Mouse (Mus musculus) intestine, embryonic 14.5 days (tissue): Measurements from ENCODE around the gene Fam240b. TPM values are rescaled to one million over a fixed set of nuclear protein-coding genes. Genes with fewer than 3 reads are reported as not detected.
"Not testable (repeated sequence)": the region's sequence is repeated elsewhere in the genome, so short reads cannot be mapped to it uniquely, and the experiment has no call there.

ENCODE experiments used
- ATAC-seq: fragments of 200-750 bp; cut with Nextera tagmentation; replicated peaks from 2 replicates; pipeline ENCODE4 v1.8.0; 2017; ENCODE audit warnings: low read depth, moderate number of reproducible peaks, moderate TSS enrichment, moderate library complexity; ENCODE audit not compliant: low FRiP score, low TSS enrichment
- DNase-seq: peaks from one replicate; pipeline ENCODE4 v3.0.0-alpha.2; 2018; ENCODE audit warnings: low spot score
- H3K27ac ChIP-seq: fragments of 300-500 bp; sonication (generic); 2 replicates; pipeline ENCODE4 v1.5.1; 2014; ENCODE audit warnings: low read depth, mild to moderate bottlenecking, control low read depth
- H3K27me3 ChIP-seq: fragments of 300-500 bp; sonication (generic); replicated peaks from 2 replicates; pipeline ENCODE4 v1.6.1; 2014; ENCODE audit warnings: low read length, control low read depth; ENCODE audit not compliant: control insufficient read depth, insufficient read depth
- H3K36me3 ChIP-seq: fragments of 300-500 bp; sonication (generic); 2 replicates; pipeline ENCODE4 v1.6.1; 2014; ENCODE audit warnings: low read length, control low read depth; ENCODE audit not compliant: control insufficient read depth, insufficient read depth
- H3K4me1 ChIP-seq: fragments of 300-500 bp; sonication (generic); replicated peaks from 2 replicates; pipeline ENCODE4 v1.6.1; 2014; ENCODE audit warnings: low read length, control low read depth, mixed read lengths; ENCODE audit not compliant: control insufficient read depth, insufficient read depth
- H3K4me2 ChIP-seq: fragments of 300-500 bp; sonication (generic); 2 replicates; pipeline ENCODE4 v1.6.1; 2014; ENCODE audit warnings: low read length
- H3K4me3 ChIP-seq: fragments of 300-500 bp; sonication (generic); 2 replicates; pipeline ENCODE4 v1.5.1; 2014; ENCODE audit warnings: low read depth, low read length, control low read depth, mixed read lengths
- H3K9ac ChIP-seq: fragments of 300-500 bp; sonication (generic); 2 replicates; pipeline ENCODE4 v1.6.1; 2014; ENCODE audit warnings: mild to moderate bottlenecking, low read length
- H3K9me3 ChIP-seq: fragments of 300-500 bp; sonication (generic); 2 replicates; pipeline ENCODE4 v1.6.1; 2016; ENCODE audit warnings: low read length, control low read depth; ENCODE audit not compliant: control insufficient read depth
- WGBS: fragments of 180-500 bp; shearing (Covaris S2); extraction: QIAGEN DNeasy Blood & Tissue Kit; methylation state at CpG from one replicate; pipeline ENCODE4 v1.1.7; 2014; 5-methylcytosine and 5-hydroxymethylcytosine counted together
- polyA plus RNA-seq: library from polyadenylated mRNA; unstranded; fragments of >200 nt; fragmentation: Nextera tagmentation; extraction: Ambion mirVana; gene quantifications from 2 replicates; pipeline ENCODE4 v1.2.1, GENCODE M21; 2014

Fam240b gene
- polyA plus RNA-seq, 1 experiment from 2014 or later = not detected

DNA sequence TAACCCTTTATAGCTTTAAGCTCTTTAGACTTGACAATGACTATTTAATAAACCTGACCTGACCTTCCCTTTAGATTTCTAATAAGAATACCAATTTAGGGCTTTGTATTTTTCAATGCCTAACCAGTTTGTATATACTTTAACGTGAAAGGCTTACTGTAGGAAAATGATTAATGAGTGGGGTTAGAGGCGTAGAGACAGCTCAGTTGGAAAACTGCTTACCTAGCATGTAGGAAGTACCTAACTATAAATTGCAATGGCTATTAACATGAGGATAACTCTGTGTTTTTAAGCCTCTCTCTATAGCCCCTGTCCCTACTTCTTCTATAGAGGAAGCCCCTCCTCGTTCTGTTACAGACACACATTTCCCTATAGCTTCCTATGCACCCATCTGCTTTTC is 17.6 kb downstream of the Fam240b start:
- no peak overlapping the region for H3K27ac ChIP-seq
- 47% methylated on average over 3 of the region's 3 CpGs for WGBS
- ATAC-seq (no peak), DNase-seq (no peak)
- no peak overlapping the region for H3K9ac ChIP-seq
- H3K27me3 ChIP-seq = no peaks in the 10 kb centered on the region
- no peak overlapping the region for H3K4me2 ChIP-seq
- H3K4me3 ChIP-seq = no peak overlapping the region
- no peaks in the 10 kb centered on the region for H3K4me1 ChIP-seq
- no peaks in the 10 kb centered on the region for H3K9me3 ChIP-seq
- no peaks in the 10 kb centered on the region for H3K36me3 ChIP-seq

- WGBS = 60% methylated on average over 4 of the region's 4 CpGs
- H3K4me1 ChIP-seq = no peaks in the 10 kb centered on the region
- DNase-seq (no peak), ATAC-seq (no peak)
- no peak overlapping the region for H3K9ac ChIP-seq
- no peak overlapping the region for H3K4me2 ChIP-seq
- no peaks in the 10 kb centered on the region for H3K27me3 ChIP-seq
- H3K4me3 ChIP-seq = no peak overlapping the region
- H3K36me3 ChIP-seq = no peaks in the 10 kb centered on the region
- H3K9me3 ChIP-seq = no peaks in the 10 kb centered on the region
- no peak overlapping the region for H3K27ac ChIP-seq
These were observed 19.6 kb downstream of the Fam240b start for GRCm38 (mm10) chr13:64477968-64478367.

GRCm38 (mm10) chr13:64467886-64468285 is 29.7 kb downstream of the Fam240b start:
- peak; percentile 43; the same call in 1 of the 2 replicates for ATAC-seq
- no peaks in the 10 kb centered on the region for H3K4me1 ChIP-seq
- 57% methylated on average over 6 of the region's 6 CpGs for WGBS
- H3K9ac ChIP-seq = no peak overlapping the region
- no peaks in the 10 kb centered on the region for H3K36me3 ChIP-seq
- no peak overlapping the region for H3K4me3 ChIP-seq
- no peaks in the 10 kb centered on the region for H3K9me3 ChIP-seq
- H3K27me3 ChIP-seq = no peaks in the 10 kb centered on the region
- H3K4me2 ChIP-seq = no peak overlapping the region
- no peak overlapping the region for H3K27ac ChIP-seq
- DNase-seq = peak; percentile 61

- WGBS = 76% methylated on average over 9 of the region's 9 CpGs
- Histone ChIP-seq H3K27me3 (no peaks in the 10 kb centered on the region), H3K27ac (no peak overlapping the region), H3K9ac (no peak overlapping the region), H3K4me3 (no peak overlapping the region), H3K4me2 (no peak overlapping the region), H3K9me3 (no peaks in the 10 kb centered on the region), H3K4me1 (no peaks in the 10 kb centered on the region), H3K36me3 (no peaks in the 10 kb centered on the region)
- no peak for ATAC-seq
- no peak for DNase-seq
These were observed 32.4 kb downstream of the Fam240b start for GRCm38 (mm10) chr13:64465166-64465565.

GRCm38 (mm10) chr13:64462581-64462980 is 35.0 kb downstream of the Fam240b start:
- 82% methylated on average over 2 of the region's 2 CpGs for WGBS
- ATAC-seq (no peak), DNase-seq (no peak)
- no peak overlapping the region for H3K4me2 ChIP-seq
- H3K9ac ChIP-seq = no peak overlapping the region
- no peaks in the 10 kb centered on the region for H3K4me1 ChIP-seq
- H3K27ac ChIP-seq = no peak overlapping the region
- H3K27me3 ChIP-seq = no peaks in the 10 kb centered on the region
- no peak overlapping the region for H3K4me3 ChIP-seq
- no peaks in the 10 kb centered on the region for H3K36me3 ChIP-seq
- H3K9me3 ChIP-seq = no peaks in the 10 kb centered on the region

- DNase-seq = no peak
- no peak overlapping the region for H3K4me3 ChIP-seq
These were observed 39.4 kb downstream of the Fam240b start for GRCm38 (mm10) chr13:64458181-64458580.

GRCm38 (mm10) chr13:64457225-64457978 is 40.2 kb downstream of the Fam240b start:
- DNase-seq, H3K4me2 ChIP-seq, H3K36me3 ChIP-seq, H3K4me1 ChIP-seq, H3K27me3 ChIP-seq, ATAC-seq, H3K4me3 ChIP-seq, H3K9me3 ChIP-seq, H3K27ac ChIP-seq, H3K9ac ChIP-seq: not testable (repeated sequence)
- WGBS = 89% methylated on average over 19 of the region's 19 CpGs

More at GRCm38 (mm10) chr13:64458181-64458580, 39.4 kb downstream of the Fam240b start:
- 91% methylated on average over 14 of the region's 14 CpGs for WGBS
- ATAC-seq = no peak
- H3K9me3 ChIP-seq = no peaks in the 10 kb centered on the region
- H3K4me1 ChIP-seq = no peaks in the 10 kb centered on the region
- H3K36me3 ChIP-seq = no peaks in the 10 kb centered on the region
- H3K27me3 ChIP-seq = no peaks in the 10 kb centered on the region
- no peak overlapping the region for H3K27ac ChIP-seq
- no peak overlapping the region for H3K4me2 ChIP-seq
- H3K9ac ChIP-seq = no peak overlapping the region

DNA sequence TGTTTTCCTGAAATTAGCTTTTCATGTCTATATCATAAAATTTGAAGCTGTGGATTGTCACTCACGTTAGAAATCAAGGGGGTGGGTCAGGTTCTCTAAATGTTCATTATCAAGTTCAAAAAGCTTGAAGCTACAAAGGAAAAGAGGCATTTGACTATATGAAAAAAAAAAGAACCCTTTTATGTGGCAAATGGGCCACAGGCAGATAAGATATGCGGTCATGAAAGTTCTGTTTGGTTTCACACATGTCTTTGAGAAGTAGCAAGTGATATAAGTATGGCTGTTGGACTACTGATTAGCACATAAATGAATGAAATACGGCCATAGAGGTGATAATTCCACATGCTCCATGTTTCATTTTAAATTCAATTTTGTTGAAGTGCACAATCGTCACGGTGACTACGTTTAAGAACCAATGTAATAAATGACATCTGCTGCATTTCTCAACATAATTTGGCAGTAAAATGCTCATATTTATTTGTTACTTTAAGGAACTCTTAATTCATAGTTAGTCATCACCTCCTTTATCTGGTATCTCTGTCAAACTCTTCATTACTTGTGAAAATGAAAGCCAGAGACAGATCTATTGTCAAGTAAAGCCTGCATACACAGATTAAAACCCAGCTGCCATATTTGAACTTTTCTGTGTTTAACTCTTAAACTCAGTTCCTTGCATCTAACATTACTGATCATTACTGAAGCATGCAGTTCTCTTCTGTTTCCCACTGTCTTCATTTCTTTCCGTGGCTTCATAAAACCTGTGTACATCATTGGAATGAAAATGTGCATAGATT is 47.4 kb downstream of the Fam240b start:
- Histone ChIP-seq H3K27me3 (no peaks in the 10 kb centered on the region), H3K9me3 (no peaks in the 10 kb centered on the region), H3K4me3 (no peak overlapping the region), H3K4me2 (no peak overlapping the region), H3K4me1 (no peaks in the 10 kb centered on the region), H3K27ac (no peak overlapping the region), H3K9ac (no peak overlapping the region), H3K36me3 (no peaks in the 10 kb centered on the region)
- DNase-seq = no peak
- 78% methylated on average over 7 of the region's 7 CpGs for WGBS
- ATAC-seq = no peak
